Mouse (Mus musculus): ENCODE data around the gene Draxin. TPM values are rescaled to one million over a fixed set of nuclear protein-coding genes. Genes with fewer than 3 reads are reported as not detected.

Gene Draxin
- polyA plus RNA-seq, 1 experiment from 2014 or later, result 13.2 TPM

DNA sequence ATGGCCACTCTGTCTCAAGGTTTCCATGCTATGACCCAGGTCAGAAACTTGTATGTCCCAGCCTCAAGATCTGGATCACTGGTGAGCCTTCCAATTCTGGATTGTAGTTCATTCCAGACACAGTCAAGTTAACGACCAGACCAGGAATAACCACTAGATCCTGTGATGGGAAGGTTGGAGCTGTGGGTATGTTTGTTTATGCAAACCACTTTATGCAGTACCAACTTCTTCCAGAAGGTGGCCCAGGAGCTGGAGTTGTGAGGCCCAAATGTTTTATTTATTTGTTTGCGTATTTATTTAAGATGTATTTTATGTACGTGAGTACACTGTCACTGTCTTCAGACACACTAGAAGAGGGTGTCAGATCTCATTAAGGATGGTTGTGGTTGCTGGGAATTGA is 24.5 kb upstream of the Draxin start:
- 55% methylated on average over 3 of the region's 3 CpGs for WGBS
- no peak for ATAC-seq (ENCODE audit: low read depth)

GRCm38 (mm10) chr4:148154006-148154405 is 23.5 kb upstream of the Draxin start:
- no peaks in the 10 kb centered on the region for H3K9me3 ChIP-seq (ENCODE audit: control insufficient read depth, low read length)
- no peak for ATAC-seq (ENCODE audit: low read depth)
- H3K36me3 ChIP-seq (ENCODE audit: control insufficient read depth, insufficient read depth, low read length), result peaks cover 29% of the 10 kb centered on the region

More for the DNA sequence above, 24.5 kb upstream of the Draxin start:
- Histone ChIP-seq H3K27ac (ENCODE audit: low read depth, low read length) (no peak overlapping the region), H3K4me2 (ENCODE audit: low read depth, low read length) (no peak overlapping the region), H3K36me3 (ENCODE audit: control insufficient read depth, insufficient read depth, low read length) (peaks cover 29% of the 10 kb centered on the region), H3K27me3 (ENCODE audit: control insufficient read depth, insufficient read depth, low read length) (no peaks in the 10 kb centered on the region), H3K4me3 (ENCODE audit: low read depth, low read length) (no peak overlapping the region), H3K9me3 (ENCODE audit: control insufficient read depth, low read length) (no peaks in the 10 kb centered on the region), H3K4me1 (ENCODE audit: control insufficient read depth, insufficient read depth, low read length) (peaks cover 7% of the 10 kb centered on the region), H3K9ac (replicated peaks; ENCODE audit: low read depth, low read length) (no peak overlapping the region)

DNA sequence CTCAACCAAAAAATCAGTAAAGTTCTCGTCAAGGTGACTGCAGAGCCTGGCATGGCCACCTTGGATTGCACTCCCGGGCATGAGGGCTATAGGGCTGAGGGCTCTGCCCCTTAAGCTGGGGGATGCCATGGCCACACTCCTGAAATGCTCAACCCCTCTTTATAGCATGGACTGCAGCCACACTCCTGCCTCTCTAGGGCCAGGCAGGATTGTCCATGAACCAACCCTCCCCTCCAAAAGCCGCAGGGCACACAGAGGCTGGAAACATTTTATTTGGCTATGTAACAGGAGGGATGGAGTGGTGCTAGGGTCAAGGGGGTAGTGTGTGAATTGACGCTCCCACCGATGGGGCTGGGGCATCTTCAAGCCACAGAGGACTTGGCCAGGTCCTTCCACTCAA is 22.0 kb upstream of the Draxin start:
- no peaks in the 10 kb centered on the region; the same call in 1 of the 2 replicates for H3K4me1 ChIP-seq (ENCODE audit: control insufficient read depth, insufficient read depth, low read length)
- no peak overlapping the region for H3K4me2 ChIP-seq (ENCODE audit: low read depth, low read length)
- peaks cover 29% of the 10 kb centered on the region for H3K36me3 ChIP-seq (ENCODE audit: control insufficient read depth, insufficient read depth, low read length)
- no peaks in the 10 kb centered on the region for H3K27me3 ChIP-seq (ENCODE audit: control insufficient read depth, insufficient read depth, low read length)
- no peak overlapping the region for H3K27ac ChIP-seq (ENCODE audit: low read depth, low read length)
- ATAC-seq (ENCODE audit: low read depth), result no peak
- no peak overlapping the region for H3K9ac ChIP-seq (replicated peaks; ENCODE audit: low read depth, low read length)
- no peaks in the 10 kb centered on the region for H3K9me3 ChIP-seq (ENCODE audit: control insufficient read depth, low read length)
- no peak overlapping the region for H3K4me3 ChIP-seq (ENCODE audit: low read depth, low read length)
- 86% methylated on average over 5 of the region's 5 CpGs for WGBS

More at GRCm38 (mm10) chr4:148154006-148154405, 23.5 kb upstream of the Draxin start:
- Histone ChIP-seq H3K4me1 (ENCODE audit: control insufficient read depth, insufficient read depth, low read length) (peaks cover 7% of the 10 kb centered on the region), H3K27ac (ENCODE audit: low read depth, low read length) (no peak overlapping the region), H3K27me3 (ENCODE audit: control insufficient read depth, insufficient read depth, low read length) (no peaks in the 10 kb centered on the region), H3K9ac (replicated peaks; ENCODE audit: low read depth, low read length) (no peak overlapping the region), H3K4me3 (ENCODE audit: low read depth, low read length) (no peak overlapping the region), H3K4me2 (ENCODE audit: low read depth, low read length) (no peak overlapping the region)
- 97% methylated on average over 4 of the region's 4 CpGs for WGBS

DNA sequence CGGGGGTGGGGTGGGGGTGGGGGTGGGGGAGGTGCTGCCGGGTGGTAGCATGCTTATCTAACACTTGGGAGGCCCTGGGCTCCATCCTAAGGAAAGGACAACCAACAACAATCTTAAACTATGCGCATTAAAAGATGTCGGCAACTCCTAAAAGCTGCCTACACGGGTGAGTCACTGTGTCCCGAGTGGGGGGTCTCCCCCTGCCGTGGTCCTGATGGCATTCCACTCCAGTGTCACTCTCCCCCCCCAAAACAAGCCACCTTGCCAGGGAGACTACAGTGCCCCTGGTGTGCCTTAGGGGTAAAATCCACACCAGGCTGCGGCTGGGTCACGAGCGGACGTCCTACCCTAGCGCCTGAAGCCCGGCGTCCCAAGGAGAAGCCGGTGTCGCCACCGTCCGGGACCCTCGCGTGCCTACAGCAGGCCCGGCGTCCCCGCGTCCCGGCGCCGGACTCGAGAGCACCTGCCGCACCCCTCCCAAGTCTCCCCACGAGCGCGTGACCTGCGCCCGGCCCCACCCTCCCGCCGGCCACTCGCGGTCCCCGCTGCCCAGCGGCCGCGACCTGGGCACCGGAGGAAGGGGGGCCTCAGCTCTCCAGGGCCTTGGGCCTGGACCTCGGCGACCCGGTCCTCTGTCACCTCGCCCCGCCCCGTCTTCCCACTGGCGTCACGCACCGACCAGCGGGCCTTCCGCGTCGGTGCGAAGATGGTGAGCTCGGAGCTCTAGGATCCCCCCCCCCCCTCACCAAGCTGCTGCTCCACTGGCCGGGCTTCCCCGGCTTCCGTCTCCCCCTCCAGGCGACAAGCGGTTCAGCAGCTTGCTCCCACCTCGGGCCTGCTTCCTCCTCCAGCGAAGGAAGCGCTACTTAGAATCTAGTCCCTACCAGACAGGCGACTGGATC is 21.0 kb upstream of the Draxin start, which contains the start of gene Fbxo6:
Gene Fbxo6, minus strand, starts transcription at position 874 of the 902 bp plus-strand sequence.
- peak within 1 kb of the TSS; percentile 52 for H3K4me3 ChIP-seq (ENCODE audit: low read depth, low read length)
- peak within 1 kb of the TSS; percentile 76 for H3K9ac ChIP-seq (replicated peaks; ENCODE audit: low read depth, low read length)
- peak within 1 kb of the TSS; percentile 90 for H3K27ac ChIP-seq (ENCODE audit: low read depth, low read length)
- ATAC-seq (ENCODE audit: low read depth), result peak; percentile 89
- H3K9me3 ChIP-seq (ENCODE audit: control insufficient read depth, low read length), result no peaks in the 10 kb centered on the region
- WGBS, result 1% methylated on average over 49 of the region's 67 CpGs
- no peaks in the 10 kb centered on the region; the same call in 1 of the 2 replicates for H3K4me1 ChIP-seq (ENCODE audit: control insufficient read depth, insufficient read depth, low read length)
- no peaks in the 10 kb centered on the region for H3K27me3 ChIP-seq (ENCODE audit: control insufficient read depth, insufficient read depth, low read length)
- peak within 1 kb of the TSS; percentile 89 for H3K4me2 ChIP-seq (ENCODE audit: low read depth, low read length)
- peaks cover 30% of the 10 kb centered on the region for H3K36me3 ChIP-seq (ENCODE audit: control insufficient read depth, insufficient read depth, low read length)

DNA sequence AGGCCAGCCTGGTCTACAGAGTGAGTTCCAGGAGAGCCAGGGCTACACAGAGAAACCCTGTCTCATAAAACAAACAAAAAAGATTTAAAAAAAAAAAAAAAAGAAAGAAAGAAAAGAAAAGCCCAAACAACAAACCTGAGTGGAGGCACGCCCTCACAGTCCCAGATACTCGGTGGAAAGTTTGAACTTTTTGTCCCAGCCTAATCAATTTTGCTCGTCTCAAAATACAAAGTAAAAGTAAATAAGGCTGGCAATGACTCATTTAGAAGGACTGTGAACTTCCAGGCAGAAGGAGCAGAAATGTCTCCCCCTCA is 20.4 kb upstream of the Draxin start:
- Histone ChIP-seq H3K27me3 (ENCODE audit: control insufficient read depth, insufficient read depth, low read length) (no peaks in the 10 kb centered on the region), H3K4me1 (ENCODE audit: control insufficient read depth, insufficient read depth, low read length) (no peaks in the 10 kb centered on the region; the same call in 1 of the 2 replicates), H3K36me3 (ENCODE audit: control insufficient read depth, insufficient read depth, low read length) (peaks cover 31% of the 10 kb centered on the region), H3K9ac (replicated peaks; ENCODE audit: low read depth, low read length) (peak overlapping the region; percentile 76), H3K4me3 (ENCODE audit: low read depth, low read length) (peak overlapping the region; percentile 52), H3K9me3 (ENCODE audit: control insufficient read depth, low read length) (no peaks in the 10 kb centered on the region), H3K4me2 (ENCODE audit: low read depth, low read length) (peak overlapping the region; percentile 89), H3K27ac (ENCODE audit: low read depth, low read length) (no peak overlapping the region; the same call in 1 of the 2 replicates)
- WGBS, result 39% methylated on average over 3 of the region's 3 CpGs
- ATAC-seq (ENCODE audit: low read depth), result no peak

DNA sequence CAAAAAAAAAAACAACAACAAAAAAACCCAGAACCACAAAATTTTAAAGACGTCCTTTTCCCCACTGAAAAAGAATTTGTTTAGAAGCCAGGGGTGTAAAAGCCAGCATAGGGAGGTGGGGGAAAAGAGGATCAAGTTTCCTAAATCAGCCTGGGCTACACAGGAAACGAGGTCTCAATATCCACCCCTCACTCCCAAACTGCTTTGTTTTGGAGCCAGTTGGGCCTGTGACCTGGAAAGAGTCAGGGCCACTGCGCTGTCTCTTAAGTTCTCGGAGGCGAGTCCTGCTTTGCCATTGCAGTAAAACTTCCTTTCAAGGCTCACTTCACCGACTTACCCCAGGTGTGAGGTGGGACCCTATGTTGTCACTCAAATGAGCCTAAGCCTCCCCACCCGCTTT is 19.7 kb upstream of the Draxin start:
- no peak for ATAC-seq (ENCODE audit: low read depth)
- Histone ChIP-seq H3K27me3 (ENCODE audit: control insufficient read depth, insufficient read depth, low read length) (no peaks in the 10 kb centered on the region), H3K4me2 (ENCODE audit: low read depth, low read length) (no peak overlapping the region), H3K9ac (replicated peaks; ENCODE audit: low read depth, low read length) (no peak overlapping the region), H3K27ac (ENCODE audit: low read depth, low read length) (no peak overlapping the region), H3K36me3 (ENCODE audit: control insufficient read depth, insufficient read depth, low read length) (peaks cover 34% of the 10 kb centered on the region), H3K4me1 (ENCODE audit: control insufficient read depth, insufficient read depth, low read length) (no peaks in the 10 kb centered on the region; the same call in 1 of the 2 replicates), H3K4me3 (ENCODE audit: low read depth, low read length) (no peak overlapping the region), H3K9me3 (ENCODE audit: control insufficient read depth, low read length) (no peaks in the 10 kb centered on the region)
- 52% methylated on average over 7 of the region's 7 CpGs for WGBS

DNA sequence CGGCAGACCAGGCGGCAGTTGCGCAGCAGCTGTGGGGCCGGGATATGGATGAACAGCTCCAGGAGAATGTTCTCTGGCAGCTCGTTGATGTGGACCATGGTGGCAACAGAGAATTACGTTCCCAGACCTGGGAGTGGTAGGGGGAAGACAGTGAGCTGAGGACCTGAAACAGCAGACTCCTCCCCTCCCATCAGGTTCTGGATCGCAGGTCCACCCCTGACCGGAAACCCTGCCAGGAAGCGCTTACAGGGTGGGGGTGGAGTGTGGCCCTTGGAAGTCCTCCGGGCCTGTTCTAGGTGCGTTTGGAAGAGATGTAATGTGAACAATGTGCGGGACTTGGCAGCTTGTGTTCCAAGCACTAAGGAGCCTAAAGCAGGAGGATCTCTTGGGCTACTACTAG is 19.0 kb upstream of the Draxin start:
- no peaks in the 10 kb centered on the region for H3K27me3 ChIP-seq (ENCODE audit: control insufficient read depth, insufficient read depth, low read length)
- H3K9me3 ChIP-seq (ENCODE audit: control insufficient read depth, low read length), result no peaks in the 10 kb centered on the region
- no peak for ATAC-seq (ENCODE audit: low read depth)
- 59% methylated on average over 12 of the region's 12 CpGs for whole genome bisulfite sequencing
- H3K4me1 ChIP-seq (ENCODE audit: control insufficient read depth, insufficient read depth, low read length), result no peaks in the 10 kb centered on the region; the same call in 1 of the 2 replicates
- H3K27ac ChIP-seq (ENCODE audit: low read depth, low read length), result no peak overlapping the region
- H3K36me3 ChIP-seq (ENCODE audit: control insufficient read depth, insufficient read depth, low read length), result peaks cover 34% of the 10 kb centered on the region
- H3K4me2 ChIP-seq (ENCODE audit: low read depth, low read length), result no peak overlapping the region
- no peak overlapping the region for H3K4me3 ChIP-seq (ENCODE audit: low read depth, low read length)
- no peak overlapping the region for H3K9ac ChIP-seq (replicated peaks; ENCODE audit: low read depth, low read length)

- no peaks in the 10 kb centered on the region for H3K9me3 ChIP-seq (ENCODE audit: control insufficient read depth, low read length)
- no peaks in the 10 kb centered on the region; the same call in 1 of the 2 replicates for H3K4me1 ChIP-seq (ENCODE audit: control insufficient read depth, insufficient read depth, low read length)
- H3K36me3 ChIP-seq (ENCODE audit: control insufficient read depth, insufficient read depth, low read length), result peaks cover 19% of the 10 kb centered on the region
- ATAC-seq (ENCODE audit: low read depth), result no peak
- 87% methylated on average over 2 of the region's 2 CpGs for WGBS
- no peak overlapping the region for H3K4me3 ChIP-seq (ENCODE audit: low read depth, low read length)
- no peak overlapping the region for H3K9ac ChIP-seq (replicated peaks; ENCODE audit: low read depth, low read length)
- no peak overlapping the region for H3K27ac ChIP-seq (ENCODE audit: low read depth, low read length)
- H3K27me3 ChIP-seq (ENCODE audit: control insufficient read depth, insufficient read depth, low read length), result no peaks in the 10 kb centered on the region
- H3K4me2 ChIP-seq (ENCODE audit: low read depth, low read length), result no peak overlapping the region
Measured at GRCm38 (mm10) chr4:148147714-148148113, 17.2 kb upstream of the Draxin start.

DNA sequence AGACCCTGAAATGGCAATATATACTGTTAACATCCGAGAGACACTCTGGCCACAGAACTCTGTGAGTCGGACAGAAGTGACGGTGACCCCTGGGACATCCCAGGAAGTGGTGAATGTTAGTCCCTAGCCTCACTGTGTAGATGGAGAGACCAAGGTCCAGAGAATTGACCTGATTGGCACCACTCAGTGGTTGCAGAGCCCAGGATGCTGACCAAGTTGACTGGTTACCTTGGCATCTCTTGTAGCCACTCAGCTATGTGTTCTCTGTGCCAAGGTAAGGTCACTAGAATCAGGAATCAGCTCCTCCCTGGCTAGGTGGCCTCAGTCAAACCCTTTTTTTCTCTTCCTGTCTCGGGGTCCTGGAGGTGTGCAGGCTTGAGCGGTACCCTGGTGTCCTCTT is 13.2 kb upstream of the Draxin start:
- no peak for ATAC-seq (ENCODE audit: low read depth)
- Histone ChIP-seq H3K9ac (replicated peaks; ENCODE audit: low read depth, low read length) (no peak overlapping the region), H3K4me3 (ENCODE audit: low read depth, low read length) (no peak overlapping the region), H3K36me3 (ENCODE audit: control insufficient read depth, insufficient read depth, low read length) (peaks cover 18% of the 10 kb centered on the region), H3K4me2 (ENCODE audit: low read depth, low read length) (no peak overlapping the region), H3K27me3 (ENCODE audit: control insufficient read depth, insufficient read depth, low read length) (no peaks in the 10 kb centered on the region), H3K4me1 (ENCODE audit: control insufficient read depth, insufficient read depth, low read length) (peaks cover 2% of the 10 kb centered on the region; the same call in 1 of the 2 replicates), H3K9me3 (ENCODE audit: control insufficient read depth, low read length) (no peaks in the 10 kb centered on the region), H3K27ac (ENCODE audit: low read depth, low read length) (no peak overlapping the region)
- WGBS, result 94% methylated on average over 5 of the region's 5 CpGs
